Mouse (Mus musculus): ENCODE measurements around the gene Hist1h2ae.
"Not testable (repeated sequence)": the region's sequence is repeated elsewhere in the genome, so short reads cannot be mapped to it uniquely, and the experiment has no call there.

Gene Hist1h2ae

DNA sequence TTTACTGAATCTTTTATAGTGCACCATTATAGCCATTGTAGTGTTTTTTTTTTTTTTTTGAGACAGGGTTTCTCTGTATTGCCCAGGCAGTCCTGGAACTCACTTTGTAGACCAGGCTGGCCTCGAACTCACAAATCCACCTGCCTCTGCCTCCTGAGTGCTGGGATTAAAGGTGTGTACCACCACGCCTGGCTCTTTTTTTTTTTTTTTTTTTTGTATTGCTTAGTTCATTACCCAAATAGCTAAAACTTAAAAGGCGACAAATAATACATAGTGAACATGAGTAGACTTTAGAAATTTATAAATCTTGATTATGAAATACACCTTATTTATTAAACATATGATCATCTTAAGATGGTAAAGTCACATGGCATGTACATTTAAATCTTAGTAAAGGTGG lies 29.5 kb downstream of the Hist1h2ae start:
- no peak for DNase-seq (ENCODE audit: extremely low spot score, low spot score)

DNA sequence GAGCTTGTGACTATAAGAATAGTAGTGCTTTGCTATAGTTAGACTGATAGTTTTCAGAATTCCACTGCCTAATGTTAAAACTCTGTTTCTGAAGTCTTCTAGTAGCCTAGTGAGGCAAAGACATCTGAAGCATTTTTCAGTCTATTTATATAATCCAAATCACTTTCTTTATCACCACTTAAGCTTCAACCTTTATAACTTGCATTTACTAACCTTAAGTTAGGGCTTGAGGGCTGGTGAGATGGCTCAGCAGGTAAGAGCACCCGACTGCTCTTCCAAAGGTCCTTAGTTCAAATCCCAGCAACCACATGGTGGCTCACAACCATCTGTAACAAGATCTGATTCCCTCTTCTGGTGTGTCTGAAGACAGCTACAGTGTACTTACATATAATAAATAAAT lies 31.2 kb downstream of the Hist1h2ae start:
- DNase-seq (ENCODE audit: extremely low spot score, low spot score) = not testable (repeated sequence)

DNA sequence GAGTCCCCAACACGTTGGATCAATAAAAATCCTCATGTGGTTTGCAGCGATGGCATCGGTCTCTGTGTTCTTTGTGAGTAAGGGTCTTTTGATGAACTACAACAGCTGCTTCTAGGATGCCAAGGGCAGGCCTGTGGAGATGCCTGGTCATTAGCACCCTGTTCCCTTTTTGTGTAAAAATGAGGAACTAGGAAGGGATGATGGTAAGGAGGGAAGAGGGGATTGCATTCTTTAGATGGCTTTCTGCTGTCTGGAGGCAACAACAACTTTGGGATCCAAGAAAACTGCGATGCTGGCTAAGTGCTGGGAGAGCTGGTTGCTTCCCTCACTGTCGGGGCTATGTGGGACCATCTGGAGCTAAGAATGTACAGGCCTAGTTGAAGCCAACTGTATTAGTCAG lies 32.8 kb downstream of the Hist1h2ae start:
- no peak for DNase-seq (ENCODE audit: extremely low spot score, low spot score)

DNA sequence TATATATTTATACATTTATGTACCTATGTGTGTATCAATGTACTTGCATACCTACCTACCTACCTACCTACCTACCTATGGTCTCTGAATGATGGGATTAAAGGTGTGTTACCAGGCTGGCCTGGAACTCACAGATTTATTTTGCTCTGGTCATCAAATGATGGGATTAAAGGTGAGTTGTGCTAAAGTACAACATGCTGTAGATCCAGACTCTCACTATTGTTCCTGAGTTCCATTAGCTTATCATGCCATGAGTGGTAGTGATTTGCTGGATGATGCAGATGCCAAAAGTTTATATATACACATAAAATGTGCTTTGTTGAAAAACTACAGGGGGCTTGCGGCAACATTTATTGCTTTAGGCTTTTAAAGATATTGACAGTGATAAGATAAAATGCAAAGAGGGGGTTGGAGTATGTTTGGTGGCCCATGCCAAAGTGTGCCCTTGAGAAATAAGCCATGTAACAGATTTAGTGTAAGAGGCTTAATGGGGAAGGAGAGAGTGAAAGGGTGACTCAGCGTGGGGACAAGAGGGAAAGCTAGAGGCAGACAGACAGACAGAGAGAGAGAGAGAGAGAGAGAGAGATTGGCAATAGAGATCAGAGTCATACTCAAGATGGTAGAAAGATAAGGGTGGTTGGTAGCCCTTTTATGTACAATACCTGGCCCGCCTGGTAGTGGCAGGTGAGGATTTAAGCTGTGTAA lies 33.9 kb downstream of the Hist1h2ae start:
- no peak for DNase-seq (ENCODE audit: extremely low spot score, low spot score)

DNA sequence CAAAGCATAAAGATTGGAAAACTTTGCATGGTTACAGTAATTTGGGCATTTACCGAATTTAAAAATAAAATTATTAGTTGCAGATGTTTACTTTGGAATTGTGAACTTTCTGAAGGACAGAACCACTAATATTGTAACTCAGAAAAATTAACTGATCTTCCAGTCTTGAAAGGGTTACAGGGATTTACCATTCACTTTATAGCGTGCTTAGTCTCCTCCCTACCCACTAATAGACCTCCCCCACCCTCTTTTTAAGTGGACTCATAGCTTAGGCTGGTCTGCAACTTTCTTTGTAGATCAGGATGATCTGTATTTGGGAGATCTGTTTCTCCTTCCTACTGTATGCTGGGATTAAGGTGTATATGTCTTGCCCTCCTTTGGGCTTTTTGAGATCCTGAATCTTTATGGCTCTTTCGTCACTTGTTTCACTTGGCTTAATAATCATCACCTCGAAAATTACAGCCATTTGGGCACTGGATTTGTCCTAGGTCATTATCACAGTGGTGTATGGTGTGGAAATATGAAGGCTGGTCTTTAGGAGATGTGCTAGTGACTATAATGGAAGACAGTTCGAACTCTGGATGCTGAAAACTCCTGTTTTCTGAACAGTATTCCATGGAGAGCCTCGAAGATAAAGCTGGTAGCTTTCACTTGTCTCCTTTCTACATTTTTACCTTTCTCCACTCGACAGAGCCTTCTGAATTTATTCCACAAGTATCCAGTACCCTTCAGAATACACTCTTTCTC lies 34.8 kb downstream of the Hist1h2ae start:
- no peak for DNase-seq (ENCODE audit: extremely low spot score, low spot score)

DNA sequence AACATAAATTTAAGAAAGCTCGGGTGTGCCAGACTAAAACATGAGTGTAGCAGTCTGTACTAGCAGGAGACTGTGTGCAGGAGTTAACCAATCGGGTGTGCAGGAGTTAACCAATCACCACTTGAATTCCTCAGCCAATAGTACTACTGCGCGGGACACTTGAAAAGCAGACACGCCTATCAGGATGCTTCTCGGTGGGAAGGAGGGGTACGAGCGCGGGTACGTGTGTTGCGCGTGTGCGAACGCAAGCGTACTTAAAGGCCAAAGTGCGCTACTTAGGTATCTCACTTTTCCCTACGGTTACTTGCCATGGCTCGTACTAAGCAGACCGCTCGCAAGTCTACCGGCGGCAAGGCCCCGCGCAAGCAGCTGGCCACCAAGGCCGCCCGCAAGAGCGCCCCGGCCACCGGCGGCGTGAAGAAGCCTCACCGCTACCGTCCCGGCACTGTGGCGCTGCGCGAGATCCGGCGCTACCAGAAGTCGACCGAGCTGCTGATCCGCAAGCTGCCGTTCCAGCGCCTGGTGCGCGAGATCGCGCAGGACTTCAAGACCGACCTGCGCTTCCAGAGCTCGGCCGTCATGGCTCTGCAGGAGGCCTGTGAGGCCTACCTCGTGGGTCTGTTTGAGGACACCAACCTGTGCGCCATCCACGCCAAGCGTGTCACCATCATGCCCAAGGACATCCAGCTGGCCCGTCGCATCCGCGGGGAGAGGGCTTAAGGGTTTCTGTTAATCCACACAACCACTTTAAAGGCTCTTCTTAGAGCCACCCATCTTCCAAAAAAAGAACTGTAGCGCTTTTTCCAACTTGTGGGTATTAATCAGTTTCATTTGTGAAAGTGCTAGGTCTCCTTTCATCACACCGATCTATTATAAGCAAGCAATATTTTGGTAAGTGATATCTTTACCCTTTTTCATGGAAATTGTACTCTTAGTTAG lies 35.6 kb downstream of the Hist1h2ae start, which contains the start of gene Hist1h3g:
TSS of gene Hist1h3g (plus strand) at position 286 of the 939 bp plus-strand sequence.
- peak; percentile 89 for DNase-seq (ENCODE audit: extremely low spot score, low spot score)

DNA sequence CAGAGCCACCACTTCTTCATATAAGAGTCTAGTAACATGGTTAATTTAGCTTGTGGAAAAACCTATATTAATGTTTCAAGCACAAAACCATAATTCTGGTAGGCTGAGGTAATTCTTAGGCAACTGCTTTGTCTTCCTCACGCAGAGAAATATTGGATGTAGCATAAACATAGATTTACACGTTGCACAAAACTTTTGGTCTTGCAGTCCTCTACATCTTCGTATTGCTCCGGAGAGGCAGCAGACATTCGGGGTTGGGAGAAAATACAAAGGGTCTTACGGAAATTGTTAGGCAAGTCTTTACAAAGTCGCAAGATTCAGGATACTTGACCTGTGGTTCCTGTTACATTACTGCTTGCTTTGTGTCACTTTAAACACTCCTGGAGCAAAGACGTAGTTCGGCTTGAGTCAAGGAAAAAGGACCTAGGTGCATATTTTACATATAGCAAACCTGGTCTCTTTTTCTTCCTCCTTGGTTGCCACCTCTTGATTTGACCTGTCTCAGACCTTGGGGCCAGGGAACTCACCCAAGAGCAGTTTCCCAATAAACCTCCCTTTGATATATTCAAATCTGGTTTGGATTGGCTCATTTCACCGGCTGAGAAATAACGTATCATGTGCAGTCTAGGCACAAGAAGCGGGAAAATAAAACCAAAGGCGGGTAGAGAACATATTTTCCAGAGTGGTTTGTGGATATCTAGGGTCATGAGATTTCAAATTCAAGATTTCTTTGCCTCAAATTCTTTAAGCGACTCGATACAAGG lies 36.5 kb downstream of the Hist1h2ae start:
- no peak for DNase-seq (ENCODE audit: extremely low spot score, low spot score)

DNA sequence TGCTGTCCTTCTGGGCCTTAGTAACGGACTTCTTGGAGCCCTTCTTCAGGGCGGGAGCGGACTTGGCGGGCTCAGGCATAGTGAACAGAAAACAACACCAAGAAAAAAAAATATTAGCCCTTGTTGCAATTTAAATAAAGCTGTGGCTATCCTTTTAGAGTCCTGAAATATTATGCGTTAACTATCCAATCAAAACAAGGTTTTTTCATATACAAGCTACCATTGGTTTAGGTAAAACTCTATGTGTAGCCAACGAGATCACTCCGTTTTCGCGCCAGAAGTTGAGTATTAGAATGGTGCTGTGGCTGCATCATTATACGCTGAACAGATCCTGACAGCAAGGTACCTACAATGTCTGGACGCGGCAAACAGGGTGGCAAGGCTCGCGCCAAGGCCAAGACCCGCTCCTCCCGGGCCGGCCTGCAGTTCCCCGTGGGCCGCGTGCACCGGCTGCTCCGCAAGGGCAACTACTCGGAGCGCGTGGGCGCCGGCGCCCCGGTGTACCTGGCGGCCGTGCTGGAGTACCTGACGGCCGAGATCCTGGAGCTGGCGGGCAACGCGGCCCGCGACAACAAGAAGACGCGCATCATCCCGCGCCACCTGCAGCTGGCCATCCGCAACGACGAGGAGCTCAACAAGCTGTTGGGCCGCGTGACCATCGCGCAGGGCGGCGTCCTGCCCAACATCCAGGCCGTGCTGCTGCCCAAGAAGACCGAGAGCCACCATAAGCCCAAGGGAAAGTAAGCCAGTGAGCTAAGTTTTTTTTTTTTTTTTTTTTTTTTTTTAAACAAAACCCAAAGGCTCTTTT lies 37.3 kb downstream of the Hist1h2ae start, which contains the start of gene Hist1h2af:
TSS of gene Hist1h2af (plus strand) at position 347 of the 808 bp plus-strand sequence.
- DNase-seq (ENCODE audit: extremely low spot score, low spot score) = peak; percentile 79

DNA sequence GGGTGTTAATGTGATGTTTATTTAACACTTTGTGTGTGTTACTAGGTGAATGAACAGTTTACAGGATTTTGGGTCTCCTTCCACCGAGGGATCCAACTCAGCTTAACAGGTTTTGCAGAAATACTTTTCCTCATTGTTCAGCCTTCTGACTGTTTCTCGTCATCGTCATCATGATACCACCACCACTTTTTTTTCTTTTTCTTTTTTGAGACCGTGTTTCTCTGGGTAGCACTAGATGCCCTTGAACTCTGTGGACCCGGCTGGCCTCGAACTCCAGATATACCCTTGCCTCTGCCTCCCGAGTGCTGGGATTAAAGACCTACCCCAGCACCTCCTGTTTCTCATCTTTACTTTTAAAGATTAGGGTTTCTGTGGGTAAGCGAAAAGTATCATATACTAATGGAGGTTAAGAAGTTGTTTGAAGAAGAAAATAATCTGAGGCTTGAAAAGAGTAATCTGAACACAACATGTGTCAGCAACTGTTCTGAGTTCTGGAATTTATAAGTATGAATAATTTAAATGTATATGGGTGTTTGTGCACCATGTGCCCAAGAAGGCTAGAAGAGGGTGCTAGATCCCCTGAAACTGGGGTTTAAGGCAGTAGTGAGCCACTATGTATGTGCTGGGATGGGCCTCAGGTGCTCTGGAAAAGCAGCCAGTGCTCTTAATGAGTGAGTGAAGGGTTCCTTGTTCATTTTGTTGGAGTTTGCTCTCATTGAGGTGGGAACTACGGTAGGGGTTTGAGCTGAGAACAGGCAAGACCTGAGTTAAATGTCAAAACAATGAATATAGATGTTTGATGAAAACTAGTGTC lies 38.6 kb downstream of the Hist1h2ae start:
- peak; percentile 27 for DNase-seq (ENCODE audit: extremely low spot score, low spot score)

DNA sequence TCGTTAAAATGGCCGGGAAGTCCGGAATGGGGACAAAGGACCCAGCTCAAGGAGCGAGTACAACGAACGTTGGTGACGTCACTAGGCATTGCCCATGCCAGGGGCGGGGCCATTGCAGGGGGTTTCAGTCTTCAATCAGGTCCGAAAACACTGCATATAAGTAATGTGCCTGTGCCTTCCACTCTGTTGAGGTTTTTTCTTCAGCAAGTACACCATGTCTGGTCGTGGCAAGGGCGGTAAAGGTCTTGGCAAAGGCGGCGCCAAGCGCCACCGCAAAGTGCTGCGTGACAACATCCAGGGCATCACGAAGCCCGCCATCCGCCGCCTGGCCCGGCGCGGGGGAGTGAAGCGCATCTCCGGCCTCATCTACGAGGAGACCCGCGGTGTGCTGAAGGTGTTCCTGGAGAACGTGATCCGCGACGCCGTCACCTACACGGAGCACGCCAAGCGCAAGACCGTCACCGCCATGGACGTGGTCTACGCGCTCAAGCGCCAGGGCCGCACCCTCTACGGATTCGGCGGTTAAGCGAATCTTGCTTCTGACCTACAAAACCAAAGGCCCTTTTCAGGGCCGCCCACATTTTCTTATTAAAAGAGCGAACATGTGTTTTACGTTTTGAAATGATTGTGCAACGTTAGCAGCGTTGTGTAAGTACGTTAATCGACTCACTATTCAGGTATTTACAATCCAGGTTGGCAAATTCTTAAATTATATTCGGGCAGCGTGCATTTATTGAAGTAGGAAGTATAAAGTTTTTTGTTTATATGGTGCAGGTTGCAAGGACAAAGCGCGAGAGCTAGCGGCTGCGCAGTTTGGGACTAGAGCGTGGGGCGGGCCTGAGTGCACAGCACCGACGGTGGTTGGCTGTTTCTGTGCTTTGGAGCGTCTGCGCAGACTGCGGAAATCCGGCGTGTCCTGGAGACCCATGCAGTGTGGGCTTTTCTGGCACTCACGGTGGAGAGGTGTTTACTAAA lies 39.8 kb downstream of the Hist1h2ae start, which contains the start of gene Hist1h4h:
TSS of gene Hist1h4h (plus strand) at position 150 of the 975 bp plus-strand sequence.
- peak; percentile 98 for DNase-seq (ENCODE audit: extremely low spot score, low spot score)

DNA sequence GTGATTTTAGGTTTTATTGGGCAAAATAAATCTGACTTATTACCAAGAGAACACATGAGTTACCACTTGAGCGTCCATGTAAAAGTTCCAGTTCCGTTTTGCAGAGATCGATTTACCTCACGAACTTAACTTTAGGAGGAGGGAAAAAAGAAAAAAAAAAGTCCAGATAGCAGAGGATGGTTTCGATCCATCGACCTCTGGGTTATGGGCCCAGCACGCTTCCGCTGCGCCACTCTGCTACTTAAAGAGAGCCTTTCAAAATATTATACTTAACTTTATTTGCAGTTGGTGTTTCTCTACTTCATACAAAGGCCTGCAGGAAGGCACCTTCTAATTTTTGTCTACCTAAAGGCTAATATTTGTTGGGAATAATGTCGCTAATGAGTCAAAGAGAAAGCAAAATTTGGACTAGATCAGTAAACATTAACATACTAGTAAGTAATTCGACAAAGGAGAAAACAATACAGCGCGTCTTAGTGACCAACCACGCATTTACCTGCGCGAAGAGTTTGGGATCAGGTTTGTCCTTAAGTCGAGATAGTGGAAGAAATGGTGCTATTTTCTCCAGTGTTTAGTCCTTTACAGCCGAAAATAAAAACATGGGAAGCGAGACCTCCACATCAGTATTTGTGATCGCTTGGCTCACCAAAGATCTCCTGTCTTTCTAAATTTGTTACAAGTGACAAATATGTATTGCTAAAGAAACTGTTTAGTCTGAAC lies 40.7 kb downstream of the Hist1h2ae start:
- DNase-seq (ENCODE audit: extremely low spot score, low spot score) = peak; percentile 63

DNA sequence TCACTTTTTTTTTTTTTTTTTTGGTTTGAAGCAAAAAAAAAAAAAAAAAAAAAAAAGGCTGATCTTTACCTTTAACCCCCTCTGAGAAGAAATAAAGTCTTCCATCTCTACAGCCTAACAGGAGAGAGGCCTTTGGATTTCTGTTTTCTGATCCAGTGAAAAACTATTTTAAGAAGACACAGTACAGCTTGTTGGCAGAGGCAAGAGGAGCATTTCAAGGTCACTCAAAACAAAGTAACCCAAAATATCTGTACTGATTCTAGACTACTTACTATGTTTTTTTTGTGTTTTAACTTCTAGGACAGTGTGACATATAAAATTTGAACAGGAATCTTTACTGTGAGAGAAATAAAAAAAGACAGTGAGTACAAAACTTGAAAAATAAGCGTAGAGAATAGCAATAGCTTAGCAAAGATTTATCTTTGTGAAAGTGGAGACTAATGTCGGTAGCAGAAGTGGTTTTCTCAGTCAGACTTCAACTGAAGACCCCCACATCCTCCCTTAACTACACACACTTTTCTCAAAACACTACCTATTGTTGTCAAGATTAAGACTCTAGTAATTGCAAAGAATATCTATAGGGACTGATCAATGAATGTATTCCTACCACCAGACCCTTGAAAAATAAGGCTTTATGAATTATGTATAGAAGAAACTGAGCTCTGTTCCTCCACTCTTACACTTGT lies 41.4 kb downstream of the Hist1h2ae start:
- no peak for DNase-seq (ENCODE audit: extremely low spot score, low spot score)

DNA sequence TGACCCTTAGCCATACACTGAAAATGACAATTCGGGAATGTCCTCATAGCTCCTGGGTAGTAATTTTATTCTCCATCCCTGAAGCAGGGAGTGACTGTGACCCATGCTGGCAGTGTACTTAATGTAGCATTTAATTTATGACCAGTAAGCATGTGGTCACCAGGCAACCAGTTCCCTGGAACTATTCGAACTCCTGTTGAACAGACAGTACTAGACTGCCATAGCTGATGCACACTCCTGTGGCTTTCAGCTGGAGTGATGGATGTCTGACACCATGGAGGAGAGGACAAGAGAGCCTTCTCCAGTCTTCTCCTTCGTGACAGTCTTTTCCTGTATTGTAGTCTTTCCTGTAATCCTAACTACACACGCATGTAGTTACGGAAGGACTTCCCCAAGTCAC lies 42.0 kb downstream of the Hist1h2ae start:
- peak; percentile 39 for DNase-seq (ENCODE audit: extremely low spot score, low spot score)

DNA sequence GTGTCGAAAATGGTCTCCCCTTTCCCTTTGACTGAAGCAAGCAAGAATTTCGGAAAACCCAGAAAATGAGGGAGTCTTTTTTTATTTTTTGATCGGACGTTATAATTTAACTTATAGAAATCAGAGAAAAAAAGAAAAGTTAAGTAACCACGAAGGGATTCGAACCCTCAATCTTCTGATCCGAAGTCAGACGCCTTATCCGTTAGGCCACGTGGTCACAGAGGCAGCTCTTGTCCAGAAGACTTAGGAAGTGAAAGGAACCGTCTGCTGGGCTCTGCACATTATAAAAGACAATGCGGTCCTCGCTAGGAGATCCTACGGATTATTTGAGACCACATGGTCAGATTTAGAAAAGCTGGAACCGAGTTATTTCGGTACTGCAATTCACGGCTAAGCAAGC lies 44.7 kb downstream of the Hist1h2ae start:
- DNase-seq (ENCODE audit: extremely low spot score, low spot score) = peak; percentile 96

DNA sequence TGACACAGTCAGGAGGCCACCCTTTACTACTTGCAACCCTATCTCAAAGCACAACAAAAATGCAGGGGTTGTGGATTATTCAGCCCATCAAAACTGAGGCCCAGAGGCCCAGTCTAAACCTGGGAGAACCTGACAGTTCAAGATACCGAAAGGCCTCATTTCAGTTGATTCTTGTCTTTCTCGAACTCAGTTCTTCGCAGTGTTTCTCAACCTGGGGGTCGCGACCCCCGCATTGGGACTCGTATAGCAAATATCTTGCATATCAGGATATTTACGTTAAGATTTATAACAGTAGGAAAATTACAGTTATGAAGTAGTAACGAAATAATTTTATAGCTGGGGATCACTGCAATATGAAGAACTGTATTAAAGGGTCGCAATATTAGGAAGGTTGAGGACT lies 45.1 kb downstream of the Hist1h2ae start:
- DNase-seq (ENCODE audit: extremely low spot score, low spot score) = peak; percentile 65

DNA sequence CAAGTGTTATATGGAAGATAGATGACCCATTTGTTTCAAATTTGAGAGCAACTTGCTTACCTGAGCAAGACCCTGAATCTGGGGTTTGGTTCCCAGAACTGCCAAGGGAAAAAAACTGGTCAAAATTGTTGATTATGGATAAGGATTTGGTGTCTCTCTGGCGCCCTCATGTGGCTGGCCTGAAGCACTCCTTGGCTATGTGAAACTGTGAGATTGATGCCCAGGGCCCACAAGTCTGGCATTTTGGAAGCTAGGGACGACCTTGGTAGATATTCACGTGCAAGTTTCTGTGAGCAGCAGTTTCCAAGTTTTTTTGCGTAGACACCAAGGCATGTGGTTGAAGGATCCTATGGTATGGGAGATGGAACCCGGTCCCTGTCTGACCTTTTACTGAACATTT lies 46.4 kb downstream of the Hist1h2ae start:
- DNase-seq (ENCODE audit: extremely low spot score, low spot score) = peak; percentile 87

DNA sequence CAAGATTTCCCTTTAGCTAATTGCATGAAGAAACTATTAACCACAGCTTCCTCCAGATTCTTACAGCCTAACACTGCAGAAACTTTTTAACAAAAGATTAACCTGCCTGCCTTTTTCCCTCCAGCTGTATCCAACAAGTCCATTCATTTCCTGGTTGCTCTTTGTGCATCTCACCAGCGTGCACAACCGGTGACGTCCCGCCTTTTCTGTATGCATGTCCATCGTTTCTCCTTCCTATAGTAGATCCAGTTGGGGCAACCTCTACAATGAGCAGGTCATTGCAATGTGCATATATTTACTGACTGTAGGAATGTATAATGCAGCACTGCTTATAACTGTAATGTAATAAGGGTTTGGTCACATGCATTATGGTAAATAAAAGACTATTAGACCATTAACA lies 47.0 kb downstream of the Hist1h2ae start:
- DNase-seq (ENCODE audit: extremely low spot score, low spot score) = no peak

Data from neural tube, embryonic 10.5 days (tissue).